Mouse (Mus musculus): ENCODE results near the gene Kctd12b. TPM values are rescaled to one million over a fixed set of nuclear protein-coding genes. Genes with fewer than 3 reads are reported as not detected.

Gene Kctd12b
- polyA plus RNA-seq, 1 experiment from 2014 or later: 3.8 TPM

GRCm38 (mm10) chrX:153656949-153657348 lies 39.2 kb downstream of the Kctd12b start:
- 57% methylated on average over 3 of the region's 3 CpGs for WGBS
- Histone ChIP-seq H3K4me1 (replicated peaks) (no peaks in the 10 kb centered on the region), H3K9ac (no peak overlapping the region), H3K9me3 (replicated peaks) (no peaks in the 10 kb centered on the region), H3K27me3 (replicated peaks) (no peaks in the 10 kb centered on the region), H3K27ac (ENCODE audit: poor library complexity, severe bottlenecking) (no peak overlapping the region), H3K36me3 (no peaks in the 10 kb centered on the region), H3K4me3 (no peak overlapping the region), H3K4me2 (no peak overlapping the region)
- no peak for ATAC-seq (ENCODE audit: insufficient number of reproducible peaks, low FRiP score)

- H3K4me2 ChIP-seq: no peak overlapping the region
- ATAC-seq (ENCODE audit: insufficient number of reproducible peaks, low FRiP score): no peak
- WGBS: 70% methylated on average over 3 of the region's 3 CpGs
- no peaks in the 10 kb centered on the region for H3K36me3 ChIP-seq
- no peaks in the 10 kb centered on the region for H3K4me1 ChIP-seq (replicated peaks)
- H3K9me3 ChIP-seq (replicated peaks): no peaks in the 10 kb centered on the region
- no peaks in the 10 kb centered on the region for H3K27me3 ChIP-seq (replicated peaks)
- H3K9ac ChIP-seq: no peak overlapping the region
- H3K27ac ChIP-seq (ENCODE audit: poor library complexity, severe bottlenecking): no peak overlapping the region
- H3K4me3 ChIP-seq: no peak overlapping the region
Measured at GRCm38 (mm10) chrX:153640615-153641014, 55.6 kb downstream of the Kctd12b start.

- 6% methylated on average over 1 of the region's 1 CpGs for WGBS
- ATAC-seq (ENCODE audit: insufficient number of reproducible peaks, low FRiP score): no peak
- H3K27me3 ChIP-seq (replicated peaks): no peaks in the 10 kb centered on the region
- no peak overlapping the region for H3K9ac ChIP-seq
- H3K4me3 ChIP-seq: no peak overlapping the region
- H3K36me3 ChIP-seq: no peaks in the 10 kb centered on the region
- H3K27ac ChIP-seq (ENCODE audit: poor library complexity, severe bottlenecking): no peak overlapping the region
- H3K9me3 ChIP-seq (replicated peaks): no peaks in the 10 kb centered on the region
- H3K4me1 ChIP-seq (replicated peaks): no peaks in the 10 kb centered on the region
- H3K4me2 ChIP-seq: no peak overlapping the region
Measured at GRCm38 (mm10) chrX:153636247-153636646, 59.9 kb downstream of the Kctd12b start.

Other genes starting within 250 kb of the Kctd12b start
- gene Ubqln2, start 198.2 kb downstream of the Kctd12b start, polyA plus RNA-seq (2016; fragmentation: Nextera tagmentation; extraction: Ambion mirVana): 18.5 and 20.3 TPM in 2 replicates
- not detected in 2 replicates for gene Cypt3, start 137.8 kb downstream of the Kctd12b start, polyA plus RNA-seq (2016; fragmentation: Nextera tagmentation; extraction: Ambion mirVana)
- 68.7 and 73.6 TPM in 2 replicates for gene Nbdy, start 27.2 kb upstream of the Kctd12b start, polyA plus RNA-seq (2016; fragmentation: Nextera tagmentation; extraction: Ambion mirVana)
- gene Spin2c, start 135.8 kb upstream of the Kctd12b start, polyA plus RNA-seq (2016; fragmentation: Nextera tagmentation; extraction: Ambion mirVana): 7.1 and 9.1 TPM in 2 replicates